Mouse (Mus musculus) 416B (cell line): ENCODE measurements around the gene Tjp2.

Experiments
- DNase-seq: peaks from one replicate; pipeline ENCODE4 v3.0.0; 2011; ENCODE audit warnings: low read depth

Tjp2 gene

DNA sequence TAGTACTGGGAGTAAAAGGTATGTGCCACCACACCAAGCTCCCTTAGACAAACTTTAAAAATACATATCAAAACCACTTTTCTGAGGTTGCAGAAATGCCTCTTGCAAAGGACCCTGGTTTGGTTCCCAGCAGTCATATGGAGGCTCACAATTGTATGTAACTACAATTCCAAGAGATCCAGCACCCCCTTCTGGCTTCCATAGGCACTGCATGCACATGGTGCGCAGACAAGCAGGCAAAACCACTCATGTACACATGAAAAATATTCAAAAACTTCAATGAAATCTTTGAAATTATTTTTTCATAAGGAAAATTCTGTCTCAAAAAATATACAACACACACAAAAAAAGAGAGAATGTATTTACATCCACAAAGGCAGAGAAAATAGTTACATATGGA, 167.9 kb downstream of the Tjp2 start:
- DNase-seq: no peak

DNA sequence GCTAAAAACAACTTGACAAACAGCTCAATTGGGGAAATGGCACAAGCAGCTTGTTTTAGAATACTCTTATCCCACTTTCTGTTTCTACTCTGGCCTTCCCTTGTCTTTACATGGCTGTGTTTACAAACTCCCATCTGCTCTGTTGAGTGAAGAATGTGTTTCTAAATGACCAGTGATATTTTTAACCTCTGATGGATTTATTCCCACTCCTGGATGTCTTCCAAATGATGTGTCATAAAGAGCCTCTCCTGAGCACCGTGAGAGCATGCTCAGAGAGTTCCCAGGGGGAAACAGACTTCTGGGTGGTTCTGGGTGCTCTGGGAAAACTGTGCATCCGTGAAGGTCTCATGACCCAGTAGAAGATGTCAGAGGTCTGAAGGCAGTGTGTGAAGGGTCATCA, 169.9 kb downstream of the Tjp2 start:
- no peak for DNase-seq

- no peak for DNase-seq
These were observed 170.6 kb downstream of the Tjp2 start for GRCm38 (mm10) chr19:24054265-24054664.

DNA sequence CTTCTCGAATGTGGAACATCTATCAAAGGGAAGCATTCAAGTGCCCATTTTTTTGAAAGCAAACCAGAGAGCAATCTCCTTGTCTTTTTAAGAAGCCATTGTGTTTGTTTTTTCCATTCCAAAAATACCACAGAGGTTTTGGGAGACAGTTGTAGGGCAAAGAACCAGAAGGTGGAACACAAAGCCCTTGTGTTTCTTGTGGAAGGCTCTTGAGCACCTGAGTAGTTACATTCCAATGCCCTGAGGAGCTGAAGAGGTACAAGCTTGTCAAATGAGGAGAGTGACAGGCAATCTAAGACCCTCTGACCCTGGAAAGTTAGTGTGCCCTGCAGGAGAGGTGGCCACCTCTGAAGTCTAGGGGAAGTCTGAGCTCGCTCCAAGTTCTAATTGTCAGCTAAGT, 174.3 kb downstream of the Tjp2 start:
- no peak for DNase-seq

DNA sequence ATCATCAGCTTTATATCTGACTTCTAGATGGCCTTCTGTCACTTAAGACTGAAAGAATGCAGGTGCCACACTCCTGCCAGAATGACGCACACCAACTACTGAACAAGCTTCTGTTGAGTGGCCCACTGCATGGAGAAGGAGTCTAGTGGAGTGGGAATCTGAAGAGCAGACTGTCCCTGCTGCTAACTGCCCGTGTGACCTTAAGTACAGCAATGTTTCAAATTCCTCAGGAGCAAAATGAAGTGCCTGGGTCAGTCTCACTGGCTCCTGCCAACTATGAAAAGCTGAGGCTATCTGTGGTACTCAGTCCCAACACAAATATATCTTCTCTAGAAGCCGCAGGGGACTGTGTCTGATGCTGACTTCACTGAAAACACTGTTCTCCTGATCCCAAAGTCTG, 175.5 kb downstream of the Tjp2 start:
- no peak for DNase-seq

- no peak for DNase-seq
These were observed 178.3 kb downstream of the Tjp2 start for GRCm38 (mm10) chr19:24046395-24046993.
